Mouse (Mus musculus): Measurements from ENCODE around the gene Sorcs2.

DNA sequence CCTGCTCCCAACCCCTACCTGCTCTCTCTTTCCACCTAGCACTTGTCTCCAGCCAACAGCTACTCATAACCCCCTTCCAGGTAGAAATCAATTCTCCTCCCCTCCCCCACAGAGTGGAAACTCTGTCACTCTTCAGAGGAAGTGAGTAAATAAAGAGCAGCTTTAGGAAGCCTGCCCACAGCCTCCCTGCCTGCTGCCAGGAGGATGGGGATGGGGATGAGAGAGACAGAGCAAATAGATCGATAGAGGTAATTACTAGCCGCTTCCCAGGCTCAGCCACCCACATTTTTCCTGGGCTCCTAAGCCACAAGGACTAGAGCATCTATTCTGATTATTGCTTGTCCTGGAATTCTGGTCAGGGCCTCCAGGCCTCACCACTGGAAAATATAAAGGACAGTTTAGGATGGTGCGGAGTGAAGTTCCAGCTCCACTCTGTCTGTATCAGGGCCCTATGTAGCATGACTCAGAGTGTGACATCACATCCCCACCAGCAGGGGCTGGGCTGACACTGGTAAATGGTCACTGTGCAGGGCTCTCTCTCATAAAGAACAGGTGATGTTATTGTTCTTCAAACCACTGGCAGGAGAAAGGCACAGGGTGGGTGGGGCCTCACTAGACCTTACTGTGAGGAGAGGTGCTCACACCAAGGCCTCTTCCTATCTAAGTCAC lies 261.9 kb downstream of the Sorcs2 start:
- TF ChIP-seq CTCF (IDR thresholded peaks at IDR 0.05; ENCODE audit: low read depth): peak; percentile 45
- no peak for TF ChIP-seq EP300 (optimal IDR thresholded peaks at IDR 0.05)

All from stomach, postnatal 0 days (tissue).